Mouse (Mus musculus) right cerebral cortex, postnatal 14 days (tissue): Measurements from ENCODE around the gene Dhrs11.

Source experiments
- DNase-seq: peaks from one replicate; pipeline ENCODE4 v3.0.0; 2022

Gene Dhrs11

GRCm38 (mm10) chr11:84822487-84822886 lies 6.3 kb downstream of the Dhrs11 start:
- DNase-seq = no peak

GRCm38 (mm10) chr11:84821131-84821770 lies 7.5 kb downstream of the Dhrs11 start:
- DNase-seq = no peak

- DNase-seq = peak; percentile 94
These were observed 9.7 kb downstream of the Dhrs11 start, which contains the start of gene Mrm1 for GRCm38 (mm10) chr11:84818961-84819692. TSS of gene Mrm1 (minus strand) at chr11:84819515.

DNA sequence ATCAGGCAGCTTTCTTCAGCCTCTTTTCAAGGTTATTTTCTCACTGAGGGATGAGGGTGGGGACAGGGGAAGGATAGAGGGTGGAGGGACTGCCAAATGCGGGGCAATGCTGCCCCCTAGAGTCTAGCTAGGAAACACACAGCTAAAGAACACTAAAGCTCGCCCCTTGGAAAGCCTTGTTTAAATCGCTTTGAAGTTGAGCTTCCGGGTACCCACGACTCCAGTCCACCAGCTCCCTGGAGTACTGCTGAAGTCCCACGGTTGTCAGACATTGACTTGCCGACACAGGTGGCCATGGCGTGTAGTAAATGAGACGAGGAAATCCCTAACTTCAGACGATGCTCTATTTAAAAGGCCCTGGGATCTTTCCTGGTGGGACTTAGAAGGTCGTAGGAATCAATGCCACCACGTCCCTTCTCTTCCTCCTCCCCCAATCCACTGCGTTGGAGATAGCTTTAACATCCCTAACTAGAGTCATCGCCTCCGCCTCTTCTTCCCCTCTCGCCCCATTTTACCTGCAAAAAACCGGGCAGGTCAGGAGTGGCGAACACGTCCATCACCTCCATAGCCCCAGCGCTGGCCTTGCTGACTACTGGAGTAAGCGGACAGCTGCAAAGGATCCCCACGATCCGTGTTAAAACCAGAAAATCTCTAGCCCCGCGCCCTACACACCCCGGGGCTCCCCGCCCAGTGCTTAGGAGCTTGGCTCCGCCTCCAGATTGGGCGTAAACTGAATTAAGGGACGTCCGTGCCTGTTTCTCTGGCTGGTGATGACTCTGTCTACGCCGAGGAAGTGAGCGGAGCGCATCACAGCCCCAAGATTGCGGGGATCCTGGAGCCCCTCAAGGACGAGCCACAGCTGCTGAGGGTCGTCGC lies 10.5 kb downstream of the Dhrs11 start:
- DNase-seq = peak; percentile 59

DNA sequence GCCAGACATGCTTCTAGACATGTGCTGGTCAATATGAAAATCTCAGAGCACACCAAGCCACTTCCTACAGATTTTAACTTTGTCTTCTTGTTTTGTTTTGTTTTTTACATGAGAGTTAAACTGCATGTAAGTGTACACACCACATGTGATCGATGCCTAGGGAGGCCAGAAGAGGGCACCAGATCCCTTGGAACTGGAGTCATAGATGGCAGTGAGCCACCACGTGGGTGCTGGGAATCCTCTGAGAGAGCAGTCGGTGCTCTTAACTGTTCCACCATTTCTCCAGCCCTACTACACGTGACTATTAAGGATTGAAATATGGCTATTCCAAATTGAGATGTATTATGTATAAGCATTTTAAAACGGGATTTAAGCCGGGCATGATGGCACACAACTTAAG lies 11.4 kb downstream of the Dhrs11 start:
- peak; percentile 60 for DNase-seq

DNA sequence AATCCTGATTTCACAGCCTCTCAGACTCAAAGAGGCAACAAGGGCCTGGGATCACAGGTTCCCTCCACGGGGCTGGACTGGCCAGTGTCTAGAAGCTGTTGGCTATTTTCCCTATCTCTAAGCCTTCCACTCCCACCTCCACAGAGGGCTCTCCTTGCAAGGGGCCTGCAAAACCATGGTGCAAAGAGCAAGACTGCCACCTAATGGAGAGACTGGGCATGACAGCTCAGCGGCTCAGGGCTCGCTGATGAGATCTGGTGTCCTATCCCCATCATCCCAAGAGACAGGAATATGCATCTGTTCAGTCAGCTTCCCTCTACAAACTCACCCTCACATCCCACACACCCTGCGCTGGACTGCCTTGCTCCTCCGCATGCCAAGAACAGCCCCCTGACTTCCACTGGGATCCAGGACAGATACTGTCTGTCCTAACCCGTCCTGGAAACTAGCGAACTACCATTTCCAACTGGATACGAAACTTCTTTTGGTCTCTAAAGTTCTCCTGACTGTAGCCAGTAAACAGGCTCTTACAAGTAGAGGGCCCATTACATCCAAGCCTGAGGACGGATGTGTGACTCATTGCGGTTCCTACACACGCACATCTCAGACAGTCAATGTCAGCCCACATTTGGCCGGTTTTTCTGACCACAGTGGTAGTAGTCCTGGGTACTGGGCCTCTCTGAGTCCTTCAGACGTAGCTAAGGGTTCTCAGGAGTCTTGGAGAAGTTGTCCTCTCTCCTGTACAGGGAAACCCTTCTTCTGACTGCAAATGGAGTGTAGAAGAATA lies 14.9 kb downstream of the Dhrs11 start:
- peak; percentile 79 for DNase-seq

DNA sequence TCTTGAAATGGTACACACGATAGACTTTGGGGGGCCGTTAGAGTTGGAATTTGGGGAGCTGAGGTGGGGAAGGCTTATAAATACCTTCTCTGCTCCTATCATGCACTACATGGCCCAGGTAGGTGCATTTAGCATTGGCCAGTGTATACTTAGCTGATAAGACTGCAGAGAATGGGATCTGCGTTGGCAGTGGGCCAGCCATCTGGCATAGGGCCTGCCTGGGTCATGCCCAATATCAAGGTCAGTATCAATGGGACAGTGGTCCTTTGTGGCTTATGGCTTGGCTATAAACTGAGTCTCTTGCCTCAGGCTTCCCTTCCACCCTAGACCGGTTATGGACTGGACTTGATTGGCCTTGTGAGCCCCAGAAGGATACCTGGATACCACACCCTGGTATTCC lies 24.4 kb downstream of the Dhrs11 start:
- DNase-seq = no peak

- DNase-seq = peak; percentile 77
These were observed 31.0 kb downstream of the Dhrs11 start for GRCm38 (mm10) chr11:84797627-84798353.

DNA sequence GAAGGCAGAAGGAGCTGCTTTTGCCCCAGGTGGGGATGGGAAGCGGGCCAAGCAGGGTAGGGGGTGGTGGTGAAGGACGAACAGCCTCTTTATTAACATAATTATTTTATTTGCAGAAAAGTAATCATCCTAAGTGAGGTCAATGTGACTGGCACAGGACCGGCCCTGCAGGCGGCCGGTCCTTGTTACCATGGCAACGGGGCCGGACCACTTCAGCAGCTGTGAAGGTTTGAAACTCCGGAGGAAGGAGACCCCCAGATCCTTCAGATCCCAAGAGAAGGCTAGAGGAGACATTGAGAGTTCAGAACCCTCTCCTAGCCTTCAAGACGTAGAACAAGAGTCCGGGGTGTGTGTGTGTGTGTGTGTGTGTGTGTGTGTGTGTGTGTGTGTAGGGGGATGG lies 31.8 kb downstream of the Dhrs11 start:
- no peak for DNase-seq

- DNase-seq = peak; percentile 83
These were observed 34.2 kb downstream of the Dhrs11 start for GRCm38 (mm10) chr11:84794496-84795113.

DNA sequence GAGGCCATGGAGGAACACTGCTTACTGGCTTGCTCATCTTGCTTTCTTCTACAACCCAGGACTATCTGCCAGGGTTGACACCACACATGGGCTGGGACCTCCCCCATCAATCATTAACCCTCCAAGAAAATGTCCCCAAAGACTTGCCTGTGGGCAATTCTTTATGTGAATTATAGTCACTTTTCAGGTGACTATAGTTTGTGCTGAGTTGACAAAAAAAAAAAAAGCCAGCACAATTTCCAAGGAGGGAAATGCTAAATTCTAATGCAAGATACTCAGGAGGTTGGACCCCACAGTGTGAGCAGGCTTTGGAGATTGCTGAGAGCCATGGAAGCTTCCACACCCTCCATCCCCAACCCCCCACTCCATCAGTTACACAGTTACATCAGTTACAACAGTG lies 35.2 kb downstream of the Dhrs11 start:
- no peak for DNase-seq

DNA sequence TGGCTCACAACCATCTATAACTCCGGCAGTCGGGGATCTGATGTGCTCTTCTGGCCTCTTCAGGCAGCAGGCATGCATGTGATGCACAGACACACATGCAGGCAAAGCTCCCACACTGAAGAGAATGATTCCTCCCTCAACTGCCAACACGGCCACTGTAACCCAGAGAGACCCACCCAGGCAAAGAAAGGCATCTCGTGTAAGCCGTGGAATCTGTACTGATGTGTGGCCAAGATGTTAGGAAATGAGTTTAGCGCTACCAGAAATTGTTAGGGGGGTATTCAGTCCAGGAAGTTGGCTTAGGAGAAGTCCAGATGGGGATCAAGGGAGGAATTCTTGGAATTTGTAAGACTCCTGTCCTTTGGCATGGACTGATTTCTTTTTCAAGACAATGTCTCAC lies 38.4 kb downstream of the Dhrs11 start:
- no peak for DNase-seq

DNA sequence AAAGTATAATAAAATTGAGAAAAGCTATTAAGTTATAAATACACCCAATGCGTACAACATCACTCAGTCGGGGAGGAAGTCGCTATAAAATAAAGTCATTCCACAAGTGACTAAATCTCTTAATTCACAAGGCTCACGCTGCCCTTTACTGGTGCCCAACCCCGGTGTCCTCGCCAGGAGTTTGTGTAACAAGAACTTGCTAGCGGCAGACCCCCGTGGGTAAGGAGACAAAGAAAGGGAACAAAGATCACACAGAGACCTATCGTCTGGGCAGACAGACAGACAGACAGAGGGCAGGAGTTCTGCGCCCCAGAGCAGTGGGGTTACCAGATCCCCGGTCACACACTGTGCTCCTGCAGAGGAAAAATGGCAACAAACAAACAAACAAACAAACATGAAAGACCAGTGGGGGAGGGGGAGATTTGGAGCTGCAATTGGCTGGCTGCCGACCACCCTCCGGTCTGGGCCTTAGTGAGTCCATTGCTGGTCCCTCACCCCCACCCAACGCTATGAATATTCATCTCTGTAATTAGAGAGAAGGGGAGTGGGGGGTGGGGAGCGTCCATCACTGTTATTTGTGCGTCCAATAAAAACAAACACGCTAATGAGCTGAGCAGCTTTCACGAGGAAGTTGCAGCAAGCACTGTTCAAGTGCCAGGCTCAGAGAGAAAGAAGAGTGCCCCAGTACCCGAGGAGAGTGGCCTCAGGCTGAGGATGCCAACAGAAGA lies 48.5 kb downstream of the Dhrs11 start:
- no peak for DNase-seq

DNA sequence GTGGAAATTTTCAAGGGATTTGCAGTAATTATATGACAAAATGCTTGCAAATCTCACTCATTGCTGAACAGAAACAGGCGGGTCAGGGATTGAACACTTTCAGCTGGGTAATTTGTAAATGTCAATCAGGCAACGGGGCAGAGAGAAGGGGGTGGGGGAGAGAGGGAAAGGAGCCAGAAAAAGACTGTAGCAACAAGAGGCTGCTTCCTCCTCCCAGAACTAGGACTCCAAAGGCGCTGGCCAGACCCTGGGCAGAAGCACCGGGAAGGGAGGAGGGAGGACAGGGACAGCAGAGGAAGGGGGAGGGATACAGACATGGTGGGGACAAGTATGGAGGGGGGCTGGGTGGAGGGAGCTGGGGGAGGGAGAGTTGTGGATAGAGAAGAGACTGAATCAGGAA lies 53.2 kb downstream of the Dhrs11 start:
- DNase-seq = no peak

GRCm38 (mm10) chr11:84774870-84775514 lies 53.8 kb downstream of the Dhrs11 start:
- no peak for DNase-seq
